Mouse (Mus musculus) forebrain, postnatal 0 days (tissue): ENCODE measurements around the gene Elmo2. TPM values are rescaled to one million over a fixed set of nuclear protein-coding genes. Genes with fewer than 3 reads are reported as not detected.
A peak's percentile ranks its signal among the peaks of the same experiment; 100 is the strongest.

ENCODE experiments used
- ATAC-seq: fragments of 200-750 bp; cut with Nextera tagmentation; 2 replicates; pipeline ENCODE4 v1.8.0; 2017; ENCODE audit warnings: mild to moderate bottlenecking, moderate library complexity
- DNase-seq: peaks from one replicate; pipeline ENCODE4 v3.0.0-alpha.2; 2015
- H3K27ac ChIP-seq: fragments of 300-500 bp; sonication (generic); 2 replicates; pipeline ENCODE4 v1.5.1; 2014; ENCODE audit warnings: low read depth, mild to moderate bottlenecking, antibody characterized with exemption, low read length, moderate library complexity, mixed read lengths
- H3K27me3 ChIP-seq: fragments of 300-500 bp; sonication (generic); 2 replicates; pipeline ENCODE4 v1.6.1; 2014; ENCODE audit warnings: mild to moderate bottlenecking, low read length, mixed read lengths; ENCODE audit not compliant: insufficient read depth
- H3K36me3 ChIP-seq: fragments of 300-500 bp; sonication (generic); 2 replicates; pipeline ENCODE4 v1.6.1; 2014; ENCODE audit warnings: mild to moderate bottlenecking, moderate library complexity; ENCODE audit not compliant: insufficient read depth
- H3K4me1 ChIP-seq: fragments of 300-500 bp; sonication (generic); 2 replicates; pipeline ENCODE4 v1.6.1; 2014; ENCODE audit warnings: antibody characterized with exemption; ENCODE audit not compliant: insufficient read depth
- H3K4me2 ChIP-seq: fragments of 300-500 bp; sonication (generic); 2 replicates; pipeline ENCODE4 v1.6.1; 2014; ENCODE audit warnings: low read depth, mild to moderate bottlenecking, moderate library complexity
- H3K4me3 ChIP-seq: fragments of 300-500 bp; sonication (generic); 2 replicates; pipeline ENCODE4 v1.5.1; 2014; ENCODE audit warnings: low read depth, low read length, mixed read lengths
- H3K9ac ChIP-seq: fragments of 300-500 bp; sonication (generic); 2 replicates; pipeline ENCODE4 v1.6.1; 2014; ENCODE audit warnings: mild to moderate bottlenecking
- H3K9me3 ChIP-seq: fragments of 300-500 bp; sonication (generic); 2 replicates; pipeline ENCODE4 v1.6.1; 2016; ENCODE audit warnings: low read length
- CTCF ChIP-seq: sonication (generic); IDR thresholded peaks from 2 replicates; pipeline ENCODE4 v1.5.1; 2016; ENCODE audit warnings: antibody characterized with exemption, control low read depth, low read depth
- WGBS: fragments of 180-500 bp; shearing (Covaris S2); extraction: QIAGEN DNeasy Blood & Tissue Kit; methylation state at CpG from one replicate; pipeline ENCODE4 v1.1.7; 2014; 5-methylcytosine and 5-hydroxymethylcytosine counted together
- polyA plus RNA-seq: library from polyadenylated mRNA; unstranded; fragments of >200 nt; fragmentation: Nextera tagmentation; extraction: Ambion mirVana; gene quantifications from 2 replicates; pipeline ENCODE4 v1.2.1, GENCODE M21; 2015
- total RNA-seq: library from RNA; depleted of rRNA; stranded (reverse); fragments of >200 nt; gene quantifications from 2 replicates; pipeline ENCODE4 v1.2.3, GENCODE M21; 2014

Gene Elmo2
- total and polyA plus RNA-seq, 2 experiments from 2014 or later: 78.8 to 84.5 TPM

GRCm38 (mm10) chr2:165300885-165301284 lies 25.4 kb downstream of the Elmo2 start:
- Histone ChIP-seq H3K4me2 (no peak overlapping the region), H3K4me1 (no peaks in the 10 kb centered on the region), H3K9me3 (no peaks in the 10 kb centered on the region), H3K27ac (no peak overlapping the region), H3K27me3 (no peaks in the 10 kb centered on the region), H3K9ac (no peak overlapping the region), H3K36me3 (peaks cover 70% of the 10 kb centered on the region), H3K4me3 (no peak overlapping the region)
- DNase-seq (no peak), ATAC-seq (no peak)
- TF ChIP-seq CTCF: no peak
- 69% methylated on average over 6 of the region's 6 CpGs for WGBS

GRCm38 (mm10) chr2:165300424-165300823 lies 25.9 kb downstream of the Elmo2 start:
- ATAC-seq: peak; percentile 29; the same call in 1 of the 2 replicates
- DNase-seq: peak; percentile 28
- H3K9ac ChIP-seq: no peak overlapping the region

GRCm38 (mm10) chr2:165297429-165297828 lies 28.9 kb downstream of the Elmo2 start:
- 89% methylated on average over 11 of the region's 11 CpGs for WGBS

More at GRCm38 (mm10) chr2:165300424-165300823, 25.9 kb downstream of the Elmo2 start:
- Histone ChIP-seq H3K36me3 (peaks cover 74% of the 10 kb centered on the region), H3K4me1 (no peaks in the 10 kb centered on the region), H3K27ac (no peak overlapping the region), H3K4me3 (no peak overlapping the region), H3K9me3 (no peaks in the 10 kb centered on the region), H3K27me3 (no peaks in the 10 kb centered on the region), H3K4me2 (no peak overlapping the region)
- WGBS: 63% methylated on average over 8 of the region's 8 CpGs
- TF ChIP-seq CTCF: no peak

GRCm38 (mm10) chr2:165296571-165296970 lies 29.7 kb downstream of the Elmo2 start:
- H3K9ac ChIP-seq: no peak overlapping the region
- TF ChIP-seq CTCF: no peak
- H3K4me3 ChIP-seq: no peak overlapping the region
- 91% methylated on average over 18 of the region's 18 CpGs for WGBS
- no peaks in the 10 kb centered on the region for H3K4me1 ChIP-seq
- no peak for DNase-seq
- peaks cover 77% of the 10 kb centered on the region for H3K36me3 ChIP-seq
- no peak overlapping the region for H3K27ac ChIP-seq
- no peak for ATAC-seq
- H3K27me3 ChIP-seq: no peaks in the 10 kb centered on the region
- H3K9me3 ChIP-seq: no peaks in the 10 kb centered on the region
- no peak overlapping the region for H3K4me2 ChIP-seq

More at GRCm38 (mm10) chr2:165297429-165297828, 28.9 kb downstream of the Elmo2 start:
- Histone ChIP-seq H3K4me2 (no peak overlapping the region), H3K4me1 (no peaks in the 10 kb centered on the region), H3K27me3 (no peaks in the 10 kb centered on the region), H3K9me3 (no peaks in the 10 kb centered on the region), H3K27ac (no peak overlapping the region), H3K9ac (no peak overlapping the region), H3K36me3 (peaks cover 76% of the 10 kb centered on the region), H3K4me3 (no peak overlapping the region)
- no peak for TF ChIP-seq CTCF
- DNase-seq (no peak), ATAC-seq (no peak)

- peak; percentile 92 for ATAC-seq
- peak overlapping the region; percentile 64 for H3K9ac ChIP-seq
- peak overlapping the region; percentile 65 for H3K4me3 ChIP-seq
- H3K4me1 ChIP-seq: peaks cover 15% of the 10 kb centered on the region
- no peak; the same call in 1 of the 2 replicates for TF ChIP-seq CTCF
- no peaks in the 10 kb centered on the region for H3K9me3 ChIP-seq
- peak overlapping the region; percentile 79 for H3K4me2 ChIP-seq
- peak overlapping the region; percentile 90 for H3K27ac ChIP-seq
- peaks cover 37% of the 10 kb centered on the region for H3K36me3 ChIP-seq
- 29% methylated on average over 18 of the region's 18 CpGs for WGBS
- peak; percentile 95 for DNase-seq
- no peaks in the 10 kb centered on the region for H3K27me3 ChIP-seq
These were observed 37.8 kb downstream of the Elmo2 start for GRCm38 (mm10) chr2:165288315-165289031.

GRCm38 (mm10) chr2:165287202-165287984 lies 38.9 kb downstream of the Elmo2 start, which contains the start of gene Slc35c2:
Slc35c2 (minus strand) TSS chr2:165287869.
- Histone ChIP-seq H3K27me3 (no peaks in the 10 kb centered on the region), H3K4me2 (peak within 1 kb of the TSS; percentile 79), H3K9ac (peak within 1 kb of the TSS; percentile 64), H3K36me3 (peaks cover 28% of the 10 kb centered on the region), H3K4me1 (peaks cover 15% of the 10 kb centered on the region), H3K27ac (peak within 1 kb of the TSS; percentile 90), H3K4me3 (peak within 1 kb of the TSS; percentile 65), H3K9me3 (no peaks in the 10 kb centered on the region)
- under 1% methylated on average over 49 of the region's 49 CpGs for WGBS
- peak; percentile 90 for ATAC-seq
- DNase-seq: peak; percentile 97
- peak; percentile 59 for TF ChIP-seq CTCF
